Mouse (Mus musculus): ENCODE data around the gene Fhit. TPM values are rescaled to one million over a fixed set of nuclear protein-coding genes. Genes with fewer than 3 reads are reported as not detected.

Fhit gene
- polyA plus RNA-seq, 1 experiment from 2014 or later, result 8.1 TPM

DNA sequence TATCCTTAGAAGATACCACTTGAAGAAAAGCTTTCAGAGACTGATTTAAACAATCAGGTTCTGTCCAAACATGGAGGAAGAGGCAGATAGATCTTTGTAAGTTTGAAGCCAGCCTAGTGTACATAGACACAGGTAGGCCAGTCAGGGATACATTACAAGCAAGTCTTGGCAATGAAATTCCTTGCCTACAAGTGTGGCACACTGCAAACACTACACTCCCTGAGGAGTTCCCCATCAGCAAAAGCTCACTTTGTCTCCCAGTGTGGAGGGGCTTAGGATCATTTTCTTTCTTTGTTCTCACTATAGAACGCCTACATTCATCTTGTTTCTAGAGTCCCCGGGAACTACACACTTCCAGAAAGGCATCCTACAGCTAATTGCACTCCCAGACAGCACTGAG lies 1126.6 kb downstream of the Fhit start:
- Histone ChIP-seq H3K4me1 (ENCODE audit: control insufficient read depth, insufficient read depth, low read length) (no peaks in the 10 kb centered on the region), H3K4me2 (ENCODE audit: low read length) (no peak overlapping the region), H3K9ac (ENCODE audit: low read length) (no peak overlapping the region), H3K4me3 (ENCODE audit: low read depth, low read length) (no peak overlapping the region), H3K27ac (ENCODE audit: low read depth, low read length) (no peak overlapping the region), H3K27me3 (replicated peaks; ENCODE audit: control insufficient read depth, insufficient read depth, low read length) (no peaks in the 10 kb centered on the region), H3K9me3 (replicated peaks; ENCODE audit: control insufficient read depth, low read length) (no peaks in the 10 kb centered on the region), H3K36me3 (ENCODE audit: control insufficient read depth, insufficient read depth, low read length) (no peaks in the 10 kb centered on the region)
- 4% methylated on average over 2 of the region's 2 CpGs for WGBS
- DNase-seq (ENCODE audit: low spot score), result no peak
- ATAC-seq, result no peak

DNA sequence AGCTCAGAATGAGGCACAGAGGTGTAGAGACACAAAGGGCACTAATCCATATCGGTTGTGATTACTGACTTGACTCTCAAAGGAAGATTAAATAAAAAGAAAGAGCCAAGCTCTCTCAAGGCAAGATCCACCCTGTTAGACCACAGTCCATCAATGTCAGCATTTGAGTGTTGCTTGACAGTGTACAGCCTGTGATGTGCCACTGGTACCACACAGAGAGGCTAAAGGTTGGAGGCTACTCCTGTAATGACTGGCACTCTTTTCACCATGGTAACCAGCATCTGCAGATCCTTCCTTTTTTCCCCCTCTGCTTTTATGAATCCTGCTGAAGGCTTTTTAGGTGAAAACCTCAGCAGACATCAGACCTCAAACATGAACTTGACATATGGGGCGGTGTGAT lies 1138.5 kb downstream of the Fhit start:
- no peak overlapping the region for H3K4me2 ChIP-seq (ENCODE audit: low read length)
- H3K36me3 ChIP-seq (ENCODE audit: control insufficient read depth, insufficient read depth, low read length), result no peaks in the 10 kb centered on the region
- no peak overlapping the region for H3K4me3 ChIP-seq (ENCODE audit: low read depth, low read length)
- no peaks in the 10 kb centered on the region for H3K27me3 ChIP-seq (replicated peaks; ENCODE audit: control insufficient read depth, insufficient read depth, low read length)
- H3K9ac ChIP-seq (ENCODE audit: low read length), result no peak overlapping the region
- ATAC-seq (peak; percentile 33; the same call in 1 of the 2 replicates), DNase-seq (ENCODE audit: low spot score) (peak; percentile 22)
- no peak overlapping the region for H3K27ac ChIP-seq (ENCODE audit: low read depth, low read length)
- peaks cover 6% of the 10 kb centered on the region; the same call in 1 of the 2 replicates for H3K9me3 ChIP-seq (replicated peaks; ENCODE audit: control insufficient read depth, low read length)
- 72% methylated on average over 2 of the region's 2 CpGs for WGBS
- peaks cover 16% of the 10 kb centered on the region for H3K4me1 ChIP-seq (ENCODE audit: control insufficient read depth, insufficient read depth, low read length)

DNA sequence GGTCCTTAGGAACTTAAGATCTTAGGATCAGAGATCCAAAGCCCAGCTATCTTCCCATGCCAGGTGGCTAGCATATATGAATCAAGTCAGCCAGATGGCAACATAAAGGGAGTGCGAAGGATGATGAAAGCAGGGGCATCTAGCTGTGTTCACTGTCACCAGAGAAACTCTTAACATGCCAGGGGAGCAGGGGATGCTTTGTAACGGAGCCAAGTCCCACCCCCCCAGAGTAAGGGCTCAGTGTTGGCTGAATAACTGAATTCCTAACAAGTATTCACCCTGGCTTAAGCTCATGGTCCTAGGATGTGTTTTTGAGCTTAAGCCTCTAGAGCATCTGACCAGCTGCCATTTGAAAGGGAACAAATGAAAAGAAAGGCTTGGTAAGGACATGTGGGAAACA lies 1139.5 kb downstream of the Fhit start:
- H3K4me2 ChIP-seq (ENCODE audit: low read length), result no peak overlapping the region
- no peaks in the 10 kb centered on the region for H3K9me3 ChIP-seq (replicated peaks; ENCODE audit: control insufficient read depth, low read length)
- DNase-seq (ENCODE audit: low spot score) (peak; percentile 81), ATAC-seq (peak; percentile 88)
- H3K4me1 ChIP-seq (ENCODE audit: control insufficient read depth, insufficient read depth, low read length), result peaks cover 16% of the 10 kb centered on the region
- 10% methylated on average over 2 of the region's 2 CpGs for WGBS
- no peak overlapping the region for H3K4me3 ChIP-seq (ENCODE audit: low read depth, low read length)
- no peaks in the 10 kb centered on the region for H3K36me3 ChIP-seq (ENCODE audit: control insufficient read depth, insufficient read depth, low read length)
- no peak overlapping the region for H3K27ac ChIP-seq (ENCODE audit: low read depth, low read length)
- no peak overlapping the region for H3K9ac ChIP-seq (ENCODE audit: low read length)
- H3K27me3 ChIP-seq (replicated peaks; ENCODE audit: control insufficient read depth, insufficient read depth, low read length), result no peaks in the 10 kb centered on the region

DNA sequence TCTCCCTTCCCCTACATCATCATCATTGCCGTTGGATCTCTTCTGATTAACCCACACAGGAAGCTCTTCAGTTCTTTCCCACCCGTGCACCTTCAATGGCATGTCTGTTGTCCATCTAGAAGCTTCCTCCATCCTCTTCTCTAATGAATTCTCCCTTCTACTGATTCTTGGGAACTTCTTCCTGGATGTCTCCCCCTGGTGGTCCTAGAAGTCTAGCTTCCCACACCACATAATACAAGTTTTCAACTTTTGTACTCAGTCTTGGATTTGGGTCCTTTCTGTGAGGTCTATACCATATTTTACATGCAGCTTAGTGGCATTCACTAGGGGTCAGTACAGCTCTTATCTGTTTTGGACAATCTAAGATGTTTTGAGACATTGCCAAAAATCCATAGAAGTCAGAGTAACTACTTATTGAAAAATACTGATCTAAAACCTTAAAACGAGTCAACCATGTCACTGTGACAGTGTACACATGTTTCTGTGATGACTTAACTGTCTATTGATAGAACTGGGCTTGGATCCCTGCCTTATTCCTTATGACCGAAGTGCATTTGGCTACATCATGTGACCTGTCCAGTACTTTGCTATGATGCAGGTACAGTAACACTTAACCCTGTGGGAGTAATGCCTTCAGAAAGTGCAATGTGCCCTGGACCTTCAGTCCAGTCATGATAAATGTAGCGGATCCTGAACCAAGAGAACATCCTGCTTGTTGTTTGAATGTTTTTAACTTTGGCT lies 1141.3 kb downstream of the Fhit start:
- H3K4me1 ChIP-seq (ENCODE audit: control insufficient read depth, insufficient read depth, low read length), result peaks cover 16% of the 10 kb centered on the region
- DNase-seq (ENCODE audit: low spot score) (no peak), ATAC-seq (no peak)
- 92% methylated on average over 5 of the region's 5 CpGs for WGBS
- H3K27ac ChIP-seq (ENCODE audit: low read depth, low read length), result no peak overlapping the region
- H3K4me2 ChIP-seq (ENCODE audit: low read length), result no peak overlapping the region
- H3K9me3 ChIP-seq (replicated peaks; ENCODE audit: control insufficient read depth, low read length), result no peaks in the 10 kb centered on the region
- H3K27me3 ChIP-seq (replicated peaks; ENCODE audit: control insufficient read depth, insufficient read depth, low read length), result no peaks in the 10 kb centered on the region
- no peak overlapping the region for H3K4me3 ChIP-seq (ENCODE audit: low read depth, low read length)
- H3K36me3 ChIP-seq (ENCODE audit: control insufficient read depth, insufficient read depth, low read length), result no peaks in the 10 kb centered on the region
- H3K9ac ChIP-seq (ENCODE audit: low read length), result no peak overlapping the region

DNA sequence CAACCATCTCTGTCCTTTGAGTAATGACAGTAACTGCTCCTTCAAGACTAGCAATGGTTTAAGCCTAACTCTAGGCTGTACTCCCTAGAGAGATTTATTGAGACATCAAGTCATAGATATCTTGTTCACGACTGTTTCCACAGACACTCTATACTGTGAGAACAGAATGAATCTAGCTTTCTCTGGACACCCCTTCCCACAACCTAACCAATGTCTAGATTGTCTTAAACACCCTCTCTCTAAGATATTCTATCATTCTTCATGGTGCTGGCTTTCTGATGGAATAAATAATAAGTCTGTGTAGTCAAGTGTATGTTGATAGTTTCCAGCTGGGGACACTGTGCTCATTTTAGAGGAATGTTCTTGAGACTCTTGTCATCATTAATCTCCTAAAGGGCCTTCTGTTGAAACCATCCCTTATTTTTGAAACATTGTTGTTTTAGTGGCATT lies 1148.0 kb downstream of the Fhit start:
- no peak overlapping the region for H3K4me2 ChIP-seq (ENCODE audit: low read length)
- no peak for DNase-seq (ENCODE audit: low spot score)
- no peak overlapping the region for H3K4me3 ChIP-seq (ENCODE audit: low read depth, low read length)
- 88% methylated on average over 1 of the region's 1 CpGs for WGBS
- no peaks in the 10 kb centered on the region for H3K36me3 ChIP-seq (ENCODE audit: control insufficient read depth, insufficient read depth, low read length)
- no peak overlapping the region for H3K9ac ChIP-seq (ENCODE audit: low read length)
- H3K4me1 ChIP-seq (ENCODE audit: control insufficient read depth, insufficient read depth, low read length), result no peaks in the 10 kb centered on the region
- H3K27me3 ChIP-seq (replicated peaks; ENCODE audit: control insufficient read depth, insufficient read depth, low read length), result no peaks in the 10 kb centered on the region
- ATAC-seq, result no peak
- H3K27ac ChIP-seq (ENCODE audit: low read depth, low read length), result no peak overlapping the region
- H3K9me3 ChIP-seq (replicated peaks; ENCODE audit: control insufficient read depth, low read length), result no peaks in the 10 kb centered on the region

GRCm38 (mm10) chr14:10013003-10013816 lies 1148.6 kb downstream of the Fhit start:
- Histone ChIP-seq H3K4me3 (ENCODE audit: low read depth, low read length) (no peak overlapping the region), H3K27me3 (replicated peaks; ENCODE audit: control insufficient read depth, insufficient read depth, low read length) (no peaks in the 10 kb centered on the region), H3K9ac (ENCODE audit: low read length) (no peak overlapping the region), H3K36me3 (ENCODE audit: control insufficient read depth, insufficient read depth, low read length) (no peaks in the 10 kb centered on the region), H3K9me3 (replicated peaks; ENCODE audit: control insufficient read depth, low read length) (no peaks in the 10 kb centered on the region), H3K27ac (ENCODE audit: low read depth, low read length) (no peak overlapping the region), H3K4me2 (ENCODE audit: low read length) (no peak overlapping the region), H3K4me1 (ENCODE audit: control insufficient read depth, insufficient read depth, low read length) (no peaks in the 10 kb centered on the region)
- ATAC-seq (no peak), DNase-seq (ENCODE audit: low spot score) (no peak)
- WGBS, result 37% methylated on average over 7 of the region's 7 CpGs

- no peak overlapping the region for H3K4me3 ChIP-seq (ENCODE audit: low read depth, low read length)
- ATAC-seq, result no peak
- no peaks in the 10 kb centered on the region for H3K9me3 ChIP-seq (replicated peaks; ENCODE audit: control insufficient read depth, low read length)
- no peaks in the 10 kb centered on the region for H3K27me3 ChIP-seq (replicated peaks; ENCODE audit: control insufficient read depth, insufficient read depth, low read length)
- DNase-seq (ENCODE audit: low spot score), result no peak
- H3K4me2 ChIP-seq (ENCODE audit: low read length), result no peak overlapping the region
- no peaks in the 10 kb centered on the region for H3K36me3 ChIP-seq (ENCODE audit: control insufficient read depth, insufficient read depth, low read length)
- 0 out of 2 replicates have a peak, but pooled peaks cover 5% of the 10 kb centered on the region for H3K4me1 ChIP-seq (ENCODE audit: control insufficient read depth, insufficient read depth, low read length)
- 84% methylated on average over 5 of the region's 5 CpGs for WGBS
- H3K27ac ChIP-seq (ENCODE audit: low read depth, low read length), result no peak overlapping the region
- no peak overlapping the region for H3K9ac ChIP-seq (ENCODE audit: low read length)
Measured at GRCm38 (mm10) chr14:10006278-10006677, 1155.6 kb downstream of the Fhit start.

DNA sequence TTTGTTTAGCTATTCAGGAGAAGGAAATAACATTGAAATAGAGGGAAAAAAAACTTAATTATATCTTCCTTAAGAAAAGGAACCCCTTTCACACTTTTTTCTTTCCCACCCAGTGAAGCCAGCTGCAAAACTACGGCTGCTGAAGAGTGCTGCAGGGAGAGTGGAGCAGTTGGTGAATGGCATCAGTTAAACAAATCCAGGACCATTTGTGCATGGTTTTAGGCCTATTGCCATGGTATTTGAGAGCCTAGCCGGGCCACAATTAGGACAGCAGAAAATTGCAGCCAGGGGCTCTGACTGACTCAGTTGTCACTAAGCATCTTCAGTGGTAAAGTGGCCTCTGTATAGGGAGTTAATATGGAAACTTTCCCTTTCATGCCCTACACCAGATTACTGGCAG lies 1158.0 kb downstream of the Fhit start:
- 0 out of 2 replicates have a peak, but pooled peaks cover 5% of the 10 kb centered on the region for H3K4me1 ChIP-seq (ENCODE audit: control insufficient read depth, insufficient read depth, low read length)
- H3K9ac ChIP-seq (ENCODE audit: low read length), result no peak overlapping the region
- no peaks in the 10 kb centered on the region for H3K9me3 ChIP-seq (replicated peaks; ENCODE audit: control insufficient read depth, low read length)
- H3K27ac ChIP-seq (ENCODE audit: low read depth, low read length), result no peak overlapping the region
- no peak overlapping the region for H3K4me3 ChIP-seq (ENCODE audit: low read depth, low read length)
- ATAC-seq (no peak), DNase-seq (ENCODE audit: low spot score) (peak; percentile 23)
- WGBS, result 49% methylated on average over 2 of the region's 2 CpGs
- H3K36me3 ChIP-seq (ENCODE audit: control insufficient read depth, insufficient read depth, low read length), result no peaks in the 10 kb centered on the region
- no peaks in the 10 kb centered on the region for H3K27me3 ChIP-seq (replicated peaks; ENCODE audit: control insufficient read depth, insufficient read depth, low read length)
- H3K4me2 ChIP-seq (ENCODE audit: low read length), result no peak overlapping the region

DNA sequence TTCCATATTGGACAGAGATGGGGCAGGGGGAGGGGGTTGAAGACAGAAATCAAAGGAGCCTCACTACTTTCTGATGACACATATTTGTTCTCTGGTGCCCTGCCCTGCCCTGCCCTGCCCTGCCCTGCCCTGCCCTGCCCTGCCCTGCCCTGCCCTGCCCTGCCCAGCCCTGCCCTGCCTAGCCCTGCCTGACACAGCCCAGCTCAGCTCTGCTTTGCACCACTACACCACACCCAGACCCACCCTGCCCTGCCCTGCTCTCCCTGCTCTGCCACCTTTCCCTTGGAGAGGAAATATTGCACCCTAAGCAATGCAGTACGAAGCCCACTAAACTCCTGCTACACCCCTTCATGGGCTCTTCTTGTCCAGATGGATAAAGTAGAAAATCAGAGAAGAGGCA lies 1171.2 kb downstream of the Fhit start:
- DNase-seq (ENCODE audit: low spot score) (no peak), ATAC-seq (no peak)
- Histone ChIP-seq H3K4me1 (ENCODE audit: control insufficient read depth, insufficient read depth, low read length) (no peaks in the 10 kb centered on the region), H3K9me3 (replicated peaks; ENCODE audit: control insufficient read depth, low read length) (no peaks in the 10 kb centered on the region), H3K4me2 (ENCODE audit: low read length) (no peak overlapping the region), H3K9ac (ENCODE audit: low read length) (no peak overlapping the region), H3K4me3 (ENCODE audit: low read depth, low read length) (no peak overlapping the region), H3K27me3 (replicated peaks; ENCODE audit: control insufficient read depth, insufficient read depth, low read length) (no peaks in the 10 kb centered on the region), H3K36me3 (ENCODE audit: control insufficient read depth, insufficient read depth, low read length) (no peaks in the 10 kb centered on the region), H3K27ac (ENCODE audit: low read depth, low read length) (no peak overlapping the region)
- WGBS, result 89% methylated on average over 1 of the region's 1 CpGs

Measured in forebrain, embryonic 14.5 days (tissue).